Mouse (Mus musculus): ENCODE measurements around the gene Cdr2l.

The Cdr2l gene

GRCm38 (mm10) chr11:115406858-115407401, 25.2 kb downstream of the Cdr2l start:
- DNase-seq (ENCODE audit: extremely low read depth, low read depth) = no peak

GRCm38 (mm10) chr11:115408266-115408920, 26.7 kb downstream of the Cdr2l start:
- DNase-seq (ENCODE audit: extremely low read depth, low read depth) = no peak

DNA sequence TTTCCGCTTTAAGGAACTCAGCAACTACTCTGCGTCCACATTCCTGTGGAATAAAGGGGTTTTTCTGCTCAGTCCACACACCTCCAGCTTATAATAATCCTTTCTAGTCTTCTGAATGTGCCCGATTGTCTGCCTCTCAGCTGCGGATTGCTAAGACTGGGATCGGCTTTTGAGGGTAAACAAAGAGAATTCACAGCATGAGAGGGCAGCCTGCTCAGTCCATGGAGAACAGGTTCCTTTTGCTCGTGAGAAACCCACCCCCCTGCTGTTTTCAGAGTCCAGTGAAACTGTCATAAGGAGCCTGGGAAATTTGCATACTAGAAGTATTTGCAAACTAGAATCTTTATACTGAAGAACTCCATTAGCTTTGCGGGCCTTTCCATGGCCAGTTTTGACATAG, 27.8 kb downstream of the Cdr2l start:
- DNase-seq (ENCODE audit: extremely low read depth, low read depth) = no peak

DNA sequence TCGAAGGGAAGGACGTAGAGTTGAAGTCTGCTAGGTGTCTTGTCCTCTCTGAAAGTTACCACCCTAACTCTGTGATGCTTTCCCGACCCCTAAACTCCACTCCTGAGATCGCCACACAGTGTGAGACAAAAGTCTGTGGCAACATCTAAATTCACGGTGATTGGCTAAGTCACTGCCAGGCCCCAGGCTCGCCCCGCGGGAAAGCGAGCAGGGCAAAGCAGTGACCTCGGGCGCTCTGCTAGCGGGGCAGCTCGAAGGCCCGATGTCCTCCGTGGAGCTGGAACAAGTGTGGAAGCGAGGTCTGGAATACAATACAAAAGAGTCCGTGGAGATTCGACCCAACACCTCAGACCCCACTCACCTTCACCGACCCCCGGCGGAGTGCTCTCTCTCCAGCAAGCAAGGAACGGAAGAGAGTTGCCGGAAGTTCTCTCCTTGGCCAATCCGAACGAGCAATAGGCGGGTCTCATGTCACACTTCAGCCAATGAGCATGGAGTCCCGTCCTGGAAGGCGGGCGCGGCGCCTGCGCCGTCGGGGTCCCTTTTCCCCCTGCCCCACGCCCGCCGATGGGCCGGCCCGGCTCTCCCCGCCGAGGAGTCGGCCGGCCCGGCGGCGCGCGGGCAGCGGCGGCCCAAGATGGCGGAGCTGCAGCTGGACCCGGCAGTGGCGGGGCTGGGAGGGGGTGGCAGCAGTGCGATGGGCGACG, 38.0 kb downstream of the Cdr2l start, which contains the start of the genes Atp5h and Kctd2:
Atp5h (minus strand) TSS at position 432 of the 707 bp plus-strand sequence.
Kctd2 (plus strand) TSS at position 598 of the 707 bp plus-strand sequence.
- DNase-seq (ENCODE audit: extremely low read depth, low read depth) = peak; percentile 93

- DNase-seq (ENCODE audit: extremely low read depth, low read depth) = no peak
Measured at GRCm38 (mm10) chr11:115420336-115421190, 38.8 kb downstream of the Cdr2l start.

DNA sequence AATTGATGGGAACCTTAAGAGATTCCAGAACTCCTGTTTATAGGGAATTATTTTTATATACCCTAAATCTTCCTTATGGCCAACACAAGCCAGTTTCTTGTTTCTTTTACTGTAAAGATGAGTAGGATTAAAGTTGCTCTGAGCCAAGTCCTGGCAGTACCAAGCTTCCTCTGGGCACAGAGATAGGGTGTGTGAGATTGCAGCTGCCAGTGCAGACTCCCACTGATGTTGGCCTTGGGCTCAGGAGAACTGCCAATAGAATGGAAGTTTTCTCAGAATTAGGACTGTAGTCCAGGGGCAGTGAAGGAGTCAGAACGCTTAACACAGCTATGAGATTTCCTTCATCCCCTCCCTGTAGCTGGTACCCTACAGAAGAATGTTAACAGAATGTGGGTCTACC, 39.6 kb downstream of the Cdr2l start:
- DNase-seq (ENCODE audit: extremely low read depth, low read depth) = no peak

DNA sequence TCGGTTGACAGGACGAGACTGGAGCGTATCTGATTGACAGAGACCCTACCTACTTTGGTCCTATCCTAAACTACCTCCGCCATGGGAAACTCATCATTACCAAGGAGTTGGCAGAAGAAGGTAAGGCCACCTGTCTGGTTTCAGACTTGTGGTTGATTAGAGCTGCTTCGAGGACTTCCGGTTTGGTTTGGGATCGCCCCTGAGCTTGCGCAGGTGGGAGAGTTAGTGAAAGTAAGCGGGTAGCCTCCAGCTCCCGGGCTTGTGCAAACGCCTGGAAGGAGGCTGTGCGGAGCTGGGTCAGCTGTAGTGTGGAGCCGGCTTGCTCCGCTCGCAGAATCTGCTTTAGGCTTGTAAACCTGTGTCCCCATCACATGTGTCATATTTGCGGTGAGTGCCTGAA, 40.3 kb downstream of the Cdr2l start:
- no peak for DNase-seq (ENCODE audit: extremely low read depth, low read depth)

- DNase-seq (ENCODE audit: extremely low read depth, low read depth) = no peak
Measured at GRCm38 (mm10) chr11:115423091-115423490, 41.4 kb downstream of the Cdr2l start.

- DNase-seq (ENCODE audit: extremely low read depth, low read depth) = no peak
Measured at GRCm38 (mm10) chr11:115424666-115425065, 43.0 kb downstream of the Cdr2l start.

GRCm38 (mm10) chr11:115425671-115426070, 44.0 kb downstream of the Cdr2l start:
- no peak for DNase-seq (ENCODE audit: extremely low read depth, low read depth)

- no peak for DNase-seq (ENCODE audit: extremely low read depth, low read depth)
Measured at GRCm38 (mm10) chr11:115427482-115428331, 46.0 kb downstream of the Cdr2l start.

DNA sequence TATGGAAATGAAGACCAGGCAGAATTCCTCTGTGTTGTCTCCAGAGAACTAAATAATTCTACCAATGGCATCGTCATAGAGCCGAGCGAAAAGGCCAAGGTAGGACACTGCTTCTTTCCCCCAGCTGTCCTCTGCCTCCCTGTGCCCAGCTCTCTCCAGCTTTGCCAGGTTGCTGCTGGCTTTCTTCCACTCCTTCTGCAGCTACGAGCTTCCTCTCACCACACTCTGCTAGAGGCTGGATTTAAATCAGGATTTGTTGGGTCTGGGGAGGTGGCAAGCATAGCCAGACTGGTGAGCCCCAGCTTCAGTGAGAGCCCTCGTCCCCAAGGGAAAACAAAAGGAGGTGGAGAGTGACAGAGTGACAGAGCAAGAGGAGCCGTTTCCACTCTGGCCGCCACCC, 47.6 kb downstream of the Cdr2l start:
- no peak for DNase-seq (ENCODE audit: extremely low read depth, low read depth)

DNA sequence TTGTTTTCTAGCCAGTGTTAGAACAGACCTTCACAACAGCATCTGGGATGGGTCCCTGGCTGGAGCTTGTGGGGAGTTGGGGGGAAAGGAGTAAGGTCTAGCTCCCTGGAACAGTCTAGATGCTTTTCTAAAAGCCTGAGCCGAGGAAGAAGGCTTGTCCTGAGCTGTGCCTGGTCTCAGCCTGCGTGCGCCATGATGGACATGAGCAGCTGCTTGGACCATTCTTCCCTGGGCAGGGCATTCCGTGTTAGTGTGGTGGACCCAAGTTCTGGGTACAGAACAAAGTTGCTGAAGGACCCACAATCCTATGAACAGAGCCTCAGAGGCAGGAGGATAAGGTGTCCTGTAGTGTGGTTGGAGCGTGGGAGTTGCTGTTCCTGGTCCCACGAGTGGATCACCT, 48.8 kb downstream of the Cdr2l start:
- DNase-seq (ENCODE audit: extremely low read depth, low read depth) = no peak

GRCm38 (mm10) chr11:115432814-115433213, 51.1 kb downstream of the Cdr2l start:
- DNase-seq (ENCODE audit: extremely low read depth, low read depth) = no peak

GRCm38 (mm10) chr11:115433342-115433741, 51.6 kb downstream of the Cdr2l start:
- no peak for DNase-seq (ENCODE audit: extremely low read depth, low read depth)

DNA sequence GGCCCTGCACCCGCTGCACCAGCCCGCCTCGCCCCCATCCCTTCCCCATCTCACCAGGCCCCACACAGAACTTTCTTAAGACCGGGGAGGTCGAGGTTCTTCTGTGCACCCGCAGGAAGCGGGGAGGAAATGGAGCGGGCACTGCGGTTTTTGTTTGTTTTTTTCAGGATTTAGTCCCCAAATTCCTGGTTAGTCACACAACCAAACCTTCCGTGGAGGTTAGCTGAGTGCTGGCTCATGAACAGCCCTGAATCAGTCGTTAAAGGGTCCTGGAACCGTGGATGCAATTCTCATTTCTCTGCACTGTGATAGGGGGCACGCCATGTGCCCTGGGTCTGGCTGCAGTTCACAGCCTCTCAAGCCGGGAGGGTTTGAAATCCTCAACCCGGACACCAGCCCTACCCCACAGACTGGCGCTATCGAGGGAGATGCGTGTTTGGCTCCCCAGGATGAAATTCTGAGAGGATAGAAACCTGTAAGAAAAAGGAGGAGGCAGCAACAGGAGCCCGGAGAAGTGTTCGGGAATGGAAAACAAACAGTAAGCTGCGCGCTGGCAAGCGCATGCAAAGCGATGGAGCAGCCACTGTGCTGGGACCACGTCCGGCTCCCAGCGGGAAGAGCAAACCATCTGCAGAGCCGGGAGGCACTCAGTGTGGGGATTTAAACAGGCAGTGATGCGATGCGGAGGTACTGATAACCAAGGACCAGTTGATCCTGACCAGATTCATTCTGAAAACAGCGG, 54.1 kb downstream of the Cdr2l start:
- no peak for DNase-seq (ENCODE audit: extremely low read depth, low read depth)

- DNase-seq (ENCODE audit: extremely low read depth, low read depth) = no peak
Measured at GRCm38 (mm10) chr11:115437571-115438122, 55.9 kb downstream of the Cdr2l start.

DNA sequence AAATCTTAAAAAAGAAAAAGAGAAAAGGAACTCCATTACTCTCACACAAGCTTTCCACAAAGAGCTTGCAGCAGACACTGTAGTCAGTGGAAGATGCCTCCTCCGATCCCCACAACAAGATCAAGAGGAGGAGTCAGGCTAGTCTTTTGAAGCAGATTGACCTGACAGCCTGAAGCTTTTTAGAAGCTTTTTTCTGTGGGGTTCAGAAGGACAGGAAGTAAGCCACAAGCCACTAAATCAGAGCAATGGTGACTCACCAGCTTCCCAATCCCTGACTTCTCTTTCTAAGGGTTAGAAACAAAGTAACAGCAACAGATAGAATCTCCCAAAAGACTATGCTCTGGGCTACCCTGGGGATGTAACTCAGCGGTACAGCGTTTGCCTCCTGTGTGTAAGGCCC, 57.6 kb downstream of the Cdr2l start:
- no peak for DNase-seq (ENCODE audit: extremely low read depth, low read depth)

DNA sequence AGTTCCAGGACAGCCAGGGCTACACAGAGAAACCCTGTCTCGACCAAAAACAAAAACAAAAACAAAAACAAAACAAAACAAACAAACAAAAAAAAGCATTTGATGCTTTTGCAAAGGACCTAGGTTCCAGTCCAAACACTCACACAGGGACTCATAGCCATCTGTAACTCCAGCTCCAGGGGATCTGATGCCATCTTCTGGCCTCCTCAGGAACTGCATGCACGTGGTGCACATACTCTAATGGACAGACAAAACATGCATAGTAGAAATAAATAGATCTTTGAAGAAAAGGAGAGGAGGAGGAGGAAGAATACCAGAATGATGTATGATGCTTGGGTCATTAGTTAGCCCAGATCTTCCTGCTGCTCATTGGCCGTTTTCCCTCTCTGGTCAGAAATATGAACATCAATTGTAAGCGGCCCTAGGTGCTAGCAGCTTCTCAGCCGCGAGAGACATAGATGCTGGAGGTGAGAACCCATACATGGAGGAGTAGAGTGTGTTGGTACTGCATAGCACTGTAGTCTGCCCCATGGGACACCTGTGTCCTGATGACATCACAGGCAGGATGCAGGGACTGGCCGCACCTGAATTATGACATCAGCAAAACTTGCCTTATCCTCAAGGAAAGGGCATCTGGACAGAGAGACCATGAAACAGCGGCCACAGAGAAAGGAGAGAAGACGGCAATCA, 58.3 kb downstream of the Cdr2l start, which contains the start of gene Trim80:
Trim80 (plus strand) TSS at position 640 of the 690 bp plus-strand sequence.
- no peak for DNase-seq (ENCODE audit: extremely low read depth, low read depth)

Measured in MEL-GATA-1-ER (cell line).